Mouse (Mus musculus) liver, postnatal 0 days (tissue): ENCODE data around the gene Mycbp. TPM values are rescaled to one million over a fixed set of nuclear protein-coding genes. Genes with fewer than 3 reads are reported as not detected.
A peak's percentile ranks its signal among the peaks of the same experiment; 100 is the strongest.

ENCODE experiments used
- ATAC-seq: fragments of 200-750 bp; cut with Nextera tagmentation; 2 replicates; pipeline ENCODE4 v1.8.0; 2017; ENCODE audit warnings: mild to moderate bottlenecking, moderate library complexity
- DNase-seq: peaks from one replicate; pipeline ENCODE4 v3.0.0-alpha.2; 2016
- H3K27ac ChIP-seq: fragments of 300-500 bp; sonication (generic); 2 replicates; pipeline ENCODE4 v1.5.1; 2014; ENCODE audit warnings: antibody characterized with exemption, moderate library complexity, mild to moderate bottlenecking, low read depth
- H3K27me3 ChIP-seq: fragments of 300-500 bp; sonication (generic); 2 replicates; pipeline ENCODE4 v1.6.1; 2014; ENCODE audit warnings: low read length, control low read depth, mixed read lengths; ENCODE audit not compliant: insufficient read depth
- H3K36me3 ChIP-seq: fragments of 300-500 bp; sonication (generic); replicated peaks from 2 replicates; pipeline ENCODE4 v1.6.1; 2014; ENCODE audit warnings: mild to moderate bottlenecking, control low read depth, low read length, moderate library complexity, mixed read lengths; ENCODE audit not compliant: insufficient read depth
- H3K4me1 ChIP-seq: fragments of 300-500 bp; sonication (generic); 2 replicates; pipeline ENCODE4 v1.6.1; 2014; ENCODE audit warnings: antibody characterized with exemption, mild to moderate bottlenecking, control low read depth; ENCODE audit not compliant: insufficient read depth
- H3K4me2 ChIP-seq: fragments of 300-500 bp; sonication (generic); 2 replicates; pipeline ENCODE4 v1.6.1; 2014; ENCODE audit warnings: low read depth, mild to moderate bottlenecking, low read length, moderate library complexity, mixed read lengths
- H3K4me3 ChIP-seq: fragments of 300-500 bp; sonication (generic); 2 replicates; pipeline ENCODE4 v1.5.1; 2014; ENCODE audit warnings: low read depth, low read length
- H3K9ac ChIP-seq: fragments of 300-500 bp; sonication (generic); replicated peaks from 2 replicates; pipeline ENCODE4 v1.6.1; 2014; ENCODE audit warnings: mild to moderate bottlenecking, moderate library complexity
- H3K9me3 ChIP-seq: fragments of 300-500 bp; sonication (generic); 2 replicates; pipeline ENCODE4 v1.6.1; 2016; ENCODE audit warnings: mild to moderate bottlenecking, control low read depth, low read length, mixed read lengths
- CTCF ChIP-seq: sonication (generic); IDR thresholded peaks from 2 replicates; pipeline ENCODE4 v1.5.1; 2016; ENCODE audit warnings: antibody characterized with exemption, low read depth
- EP300 ChIP-seq: IDR thresholded peaks from 2 replicates; pipeline ENCODE4 v1.6.1; 2016; ENCODE audit warnings: antibody characterized with exemption, low read depth, mild to moderate bottlenecking
- WGBS: fragments of 180-500 bp; shearing (Covaris S2); extraction: QIAGEN DNeasy Blood & Tissue Kit; methylation state at CpG from one replicate; pipeline ENCODE4 v1.1.7; 2014; ENCODE audit not compliant: insufficient replicate concordance; 5-methylcytosine and 5-hydroxymethylcytosine counted together
- polyA plus RNA-seq: library from polyadenylated mRNA; unstranded; fragments of >200 nt; fragmentation: Nextera tagmentation; extraction: Ambion mirVana; gene quantifications from 2 replicates; pipeline ENCODE4 v1.2.1, GENCODE M21; 2015

The Mycbp gene
- polyA plus RNA-seq, result 43.5 and 44.5 TPM in 2 replicates

GRCm38 (mm10) chr4:123904333-123905125, at the start of gene Mycbp:
Mycbp (plus strand) TSS chr4:123904832.
- ATAC-seq, result peak; percentile 100
- peak; percentile 100 for DNase-seq
- no peak for TF ChIP-seq CTCF
- TF ChIP-seq EP300, result peak; percentile 47; the same call in 1 of the 2 replicates
- H3K4me2 ChIP-seq, result peak within 1 kb of the TSS; percentile 96
- H3K27me3 ChIP-seq, result no peaks in the 10 kb centered on the region
- peak within 1 kb of the TSS; percentile 80 for H3K9ac ChIP-seq
- peaks cover 9% of the 10 kb centered on the region for H3K4me1 ChIP-seq
- no peaks in the 10 kb centered on the region for H3K9me3 ChIP-seq
- H3K4me3 ChIP-seq, result peak within 1 kb of the TSS; percentile 85
- peaks cover 7% of the 10 kb centered on the region; the same call in 1 of the 2 replicates for H3K36me3 ChIP-seq
- H3K27ac ChIP-seq, result peak within 1 kb of the TSS; percentile 83
- 2% methylated on average over 37 of the region's 49 CpGs for WGBS

GRCm38 (mm10) chr4:123856888-123857287, 47.7 kb upstream of the Mycbp start:
- Histone ChIP-seq H3K4me2 (no peak overlapping the region), H3K9ac (no peak overlapping the region), H3K4me3 (no peak overlapping the region), H3K9me3 (no peaks in the 10 kb centered on the region), H3K4me1 (no peaks in the 10 kb centered on the region), H3K27me3 (no peaks in the 10 kb centered on the region), H3K36me3 (no peaks in the 10 kb centered on the region), H3K27ac (no peak overlapping the region)
- WGBS, result 64% methylated on average over 4 of the region's 4 CpGs
- TF ChIP-seq CTCF (no peak), EP300 (no peak)
- DNase-seq (no peak), ATAC-seq (no peak)

- DNase-seq (no peak), ATAC-seq (no peak)
- Histone ChIP-seq H3K4me3 (no peak overlapping the region), H3K4me1 (no peaks in the 10 kb centered on the region), H3K27ac (no peak overlapping the region), H3K36me3 (no peaks in the 10 kb centered on the region), H3K4me2 (no peak overlapping the region), H3K9me3 (no peaks in the 10 kb centered on the region), H3K9ac (no peak overlapping the region), H3K27me3 (no peaks in the 10 kb centered on the region)
- no peak for TF ChIP-seq EP300
- TF ChIP-seq CTCF, result no peak
- WGBS, result 75% methylated on average over 7 of the region's 7 CpGs
Measured at GRCm38 (mm10) chr4:123858090-123858489, 46.5 kb upstream of the Mycbp start.

GRCm38 (mm10) chr4:123859379-123859778, 45.3 kb upstream of the Mycbp start, which contains the start of gene 4933427I04Rik:
4933427I04Rik (plus strand) TSS chr4:123859679.
- Histone ChIP-seq H3K4me1 (no peaks in the 10 kb centered on the region), H3K36me3 (no peaks in the 10 kb centered on the region), H3K9ac (no peak within 1 kb of the TSS), H3K9me3 (no peaks in the 10 kb centered on the region), H3K27ac (no peak within 1 kb of the TSS), H3K27me3 (no peaks in the 10 kb centered on the region), H3K4me3 (no peak within 1 kb of the TSS), H3K4me2 (no peak within 1 kb of the TSS)
- no peak for ATAC-seq
- no peak for DNase-seq
- TF ChIP-seq CTCF (no peak), EP300 (no peak)
- 61% methylated on average over 3 of the region's 3 CpGs for WGBS

- Histone ChIP-seq H3K36me3 (no peaks in the 10 kb centered on the region), H3K27ac (no peak overlapping the region), H3K9me3 (no peaks in the 10 kb centered on the region), H3K4me2 (no peak overlapping the region), H3K4me3 (no peak overlapping the region), H3K4me1 (no peaks in the 10 kb centered on the region), H3K27me3 (no peaks in the 10 kb centered on the region), H3K9ac (no peak overlapping the region)
- DNase-seq (no peak), ATAC-seq (no peak)
- no peak for TF ChIP-seq EP300
- TF ChIP-seq CTCF, result no peak
- WGBS, result 49% methylated on average over 2 of the region's 2 CpGs
Measured at GRCm38 (mm10) chr4:123859803-123860202, 44.8 kb upstream of the Mycbp start.

GRCm38 (mm10) chr4:123860621-123861020, 44.0 kb upstream of the Mycbp start:
- no peak for TF ChIP-seq EP300
- no peak for TF ChIP-seq CTCF
- DNase-seq (no peak), ATAC-seq (no peak)
- no peaks in the 10 kb centered on the region for H3K4me1 ChIP-seq
- H3K4me2 ChIP-seq, result no peak overlapping the region
- WGBS, result 65% methylated on average over 5 of the region's 5 CpGs
- no peak overlapping the region for H3K9ac ChIP-seq
- H3K27me3 ChIP-seq, result no peaks in the 10 kb centered on the region
- H3K36me3 ChIP-seq, result no peaks in the 10 kb centered on the region
- H3K4me3 ChIP-seq, result no peak overlapping the region
- H3K27ac ChIP-seq, result no peak overlapping the region
- no peaks in the 10 kb centered on the region for H3K9me3 ChIP-seq
